Mouse (Mus musculus) left cerebral cortex, postnatal 36 days (tissue): ENCODE results near the gene Tekt2. TPM values are rescaled to one million over a fixed set of nuclear protein-coding genes. Genes with fewer than 3 reads are reported as not detected.

Source experiments
- DNase-seq, 2 experiments: peaks; one replicate each; pipeline ENCODE4 v3.0.0; 2021 to 2022; ENCODE audit warnings: low spot score in 2 of 2, mixed read lengths in 1 of 2
- intact Hi-C: fragments of 180-260 bp; cut with DNase I; formaldehyde crosslinking; loops from one replicate; pipeline ENCODE4 v1.15.1; 2025
- total RNA-seq, 2 experiments: library from RNA; stranded (reverse); gene quantifications; 2 replicates each; pipeline ENCODE4 v1.2.3; 2021

Gene Tekt2
- total RNA-seq, 2 experiments from 2014 or later: 1.1 to 2.2 TPM

- DNase-seq: peak; percentile 72 to 83
- intact Hi-C loops: loop anchor here (5.0 kb wide), 2 partner anchors 43 to 83 kb away; no protein-coding TSS in a partner anchor
Measured at GRCm38 (mm10) chr4:126309922-126310309, 15.6 kb downstream of the Tekt2 start.

- intact Hi-C loops: loop anchor here (5.0 kb wide), 1 partner anchor 82 kb away; no protein-coding TSS in a partner anchor
Measured at GRCm38 (mm10) chr4:126309211-126309921, 16.1 kb downstream of the Tekt2 start.

GRCm38 (mm10) chr4:126306827-126307226, 18.7 kb downstream of the Tekt2 start:
- no peak for DNase-seq
- intact Hi-C loops: loop anchor here (5.0 kb wide), 1 partner anchor 80 kb away; no protein-coding TSS in a partner anchor

More at GRCm38 (mm10) chr4:126309211-126309921, 16.1 kb downstream of the Tekt2 start:
- DNase-seq: no peak

GRCm38 (mm10) chr4:126306058-126306457, 19.4 kb downstream of the Tekt2 start:
- intact Hi-C loops: loop anchor here (5.0 kb wide), 1 partner anchor 79 kb away; no protein-coding TSS in a partner anchor
- DNase-seq: no peak

GRCm38 (mm10) chr4:126305428-126305827, 20.1 kb downstream of the Tekt2 start:
- intact Hi-C loops: loop anchor here (5.0 kb wide), 1 partner anchor 78 kb away; no protein-coding TSS in a partner anchor

GRCm38 (mm10) chr4:126303877-126304276, 21.6 kb downstream of the Tekt2 start:
- intact Hi-C loops: no loop called here
- DNase-seq: no peak

More at GRCm38 (mm10) chr4:126305428-126305827, 20.1 kb downstream of the Tekt2 start:
- no peak for DNase-seq

- no peak for DNase-seq
- intact Hi-C loops: no loop called here
Measured at GRCm38 (mm10) chr4:126301584-126302309, 23.7 kb downstream of the Tekt2 start.

- intact Hi-C loops: no loop called here
- no peak for DNase-seq
Measured at GRCm38 (mm10) chr4:126300916-126301583, 24.4 kb downstream of the Tekt2 start.

GRCm38 (mm10) chr4:126296617-126297101, 28.8 kb downstream of the Tekt2 start:
- DNase-seq: peak; percentile 38 to 59

GRCm38 (mm10) chr4:126295937-126296336, 29.6 kb downstream of the Tekt2 start:
- intact Hi-C loops: no loop called here
- no peak for DNase-seq

More at GRCm38 (mm10) chr4:126296617-126297101, 28.8 kb downstream of the Tekt2 start:
- intact Hi-C loops: no loop called here

GRCm38 (mm10) chr4:126295152-126295551, 30.3 kb downstream of the Tekt2 start:
- intact Hi-C loops: no loop called here
- DNase-seq: no peak

GRCm38 (mm10) chr4:126291196-126291595, 34.3 kb downstream of the Tekt2 start:
- intact Hi-C loops: no loop called here
- DNase-seq: no peak

- intact Hi-C loops: no loop called here
- no peak for DNase-seq
Measured at GRCm38 (mm10) chr4:126290314-126290713, 35.2 kb downstream of the Tekt2 start.

GRCm38 (mm10) chr4:126288085-126288666, 37.3 kb downstream of the Tekt2 start:
- intact Hi-C loops: no loop called here
- no peak for DNase-seq

GRCm38 (mm10) chr4:126287302-126287995, 38.0 kb downstream of the Tekt2 start:
- intact Hi-C loops: no loop called here
- no peak for DNase-seq

- no peak for DNase-seq
- intact Hi-C loops: no loop called here
Measured at GRCm38 (mm10) chr4:126286492-126286891, 39.0 kb downstream of the Tekt2 start, which contains the start of gene Col8a2. Col8a2 (plus strand) TSS chr4:126286793.

GRCm38 (mm10) chr4:126283582-126283981, 41.9 kb downstream of the Tekt2 start:
- intact Hi-C loops: no loop called here
- DNase-seq: no peak

- intact Hi-C loops: no loop called here
- DNase-seq: no peak
Measured at GRCm38 (mm10) chr4:126281706-126282105, 43.8 kb downstream of the Tekt2 start.

GRCm38 (mm10) chr4:126278961-126279360, 46.5 kb downstream of the Tekt2 start:
- intact Hi-C loops: no loop called here
- no peak for DNase-seq
